Mouse (Mus musculus): ENCODE measurements at regions not wholly inside any gene's neighbourhood (a gene's known extent, or its start where the extent isn't known, plus 50 kb on each side); places are given as distances from the start of the nearest gene placed in this dataset.

DNA sequence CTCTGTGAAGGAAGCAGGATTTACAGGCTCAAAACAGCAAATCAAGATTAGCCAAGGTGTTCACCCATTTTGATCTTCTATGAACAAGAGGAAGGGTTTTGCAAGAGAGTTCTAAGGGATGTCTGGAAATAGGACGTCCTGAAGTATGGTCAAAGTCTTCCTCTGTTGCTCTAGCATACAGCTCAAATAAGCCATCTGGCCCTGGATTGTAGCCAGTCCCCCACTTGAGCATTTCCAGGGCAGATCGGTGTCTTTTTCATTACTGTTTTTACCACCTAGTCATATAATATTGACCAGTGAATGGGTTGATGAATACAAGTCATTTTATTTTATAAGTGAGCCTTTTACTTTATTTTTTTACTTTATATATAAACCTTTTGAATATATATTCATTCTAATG is 113.9 kb downstream of the Rap2a start:
- TF ChIP-seq ZNF384 (IDR thresholded peaks at IDR 0.05; ENCODE audit: low read depth, low read length): no peak
- TF ChIP-seq CHD2 (IDR thresholded peaks at IDR 0.05; ENCODE audit: low read depth, low read length): no peak
